Mouse (Mus musculus): ENCODE data around the gene Brip1. TPM values are rescaled to one million over a fixed set of nuclear protein-coding genes. Genes with fewer than 3 reads are reported as not detected.

Brip1 gene
- total RNA-seq, 2 experiments from 2014 or later = 0.30 to 0.75 TPM

- intact Hi-C loops (cut with DNase I) = no loop called here
Observed at GRCm38 (mm10) chr11:86117078-86117869, 83.7 kb downstream of the Brip1 start.

GRCm38 (mm10) chr11:86115955-86116354, 85.0 kb downstream of the Brip1 start:
- intact Hi-C loops (cut with DNase I) = no loop called here
- no peak for DNase-seq

More at GRCm38 (mm10) chr11:86117078-86117869, 83.7 kb downstream of the Brip1 start:
- DNase-seq = no peak

- intact Hi-C loops (cut with DNase I) = no loop called here
- no peak for DNase-seq
Observed at GRCm38 (mm10) chr11:86107276-86107675, 93.7 kb downstream of the Brip1 start.

- DNase-seq = no peak
- intact Hi-C loops (cut with DNase I) = no loop called here
Observed at GRCm38 (mm10) chr11:86106596-86106995, 94.4 kb downstream of the Brip1 start.

GRCm38 (mm10) chr11:86101191-86101590, 99.8 kb downstream of the Brip1 start:
- DNase-seq = no peak
- intact Hi-C loops (cut with DNase I) = no loop called here

- intact Hi-C loops (cut with DNase I) = no loop called here
- no peak for DNase-seq
Observed at GRCm38 (mm10) chr11:86099341-86099740, 101.7 kb downstream of the Brip1 start.

GRCm38 (mm10) chr11:86088815-86089214, 112.2 kb downstream of the Brip1 start:
- DNase-seq = no peak
- intact Hi-C loops (cut with DNase I) = no loop called here

- no peak for DNase-seq
- intact Hi-C loops (cut with DNase I) = no loop called here
Observed at GRCm38 (mm10) chr11:86084522-86084921, 116.5 kb downstream of the Brip1 start.

- no peak for DNase-seq
- intact Hi-C loops (cut with DNase I) = loop anchor here (5.0 kb wide), 1 partner anchor 94 kb away; no protein-coding TSS in a partner anchor
Observed at GRCm38 (mm10) chr11:86078025-86078424, 123.0 kb downstream of the Brip1 start.

GRCm38 (mm10) chr11:86076966-86077365, 124.0 kb downstream of the Brip1 start:
- intact Hi-C loops (cut with DNase I) = loop anchor here (5.0 kb wide), 1 partner anchor 95 kb away; no protein-coding TSS in a partner anchor
- no peak for DNase-seq

- intact Hi-C loops (cut with DNase I) = loop anchor here (5.0 kb wide), 1 partner anchor 96 kb away; no protein-coding TSS in a partner anchor
- DNase-seq = no peak
Observed at GRCm38 (mm10) chr11:86076403-86076802, 124.6 kb downstream of the Brip1 start.

- intact Hi-C loops (cut with DNase I) = loop anchor here (5.0 kb wide), 1 partner anchor 97 kb away; no protein-coding TSS in a partner anchor
- DNase-seq = no peak
Observed at GRCm38 (mm10) chr11:86075371-86075770, 125.6 kb downstream of the Brip1 start.

GRCm38 (mm10) chr11:86068651-86069050, 132.3 kb downstream of the Brip1 start:
- intact Hi-C loops (cut with DNase I) = loop anchor here (5.0 kb wide), 1 partner anchor 221 kb away; no protein-coding TSS in a partner anchor

GRCm38 (mm10) chr11:86067154-86067553, 133.8 kb downstream of the Brip1 start:
- intact Hi-C loops (cut with DNase I) = loop anchor here (5.0 kb wide), 1 partner anchor 220 kb away; no protein-coding TSS in a partner anchor
- DNase-seq = no peak

More at GRCm38 (mm10) chr11:86068651-86069050, 132.3 kb downstream of the Brip1 start:
- DNase-seq = no peak

- intact Hi-C loops (cut with DNase I) = loop anchor here (5.0 kb wide), 1 partner anchor 218 kb away; no protein-coding TSS in a partner anchor
- DNase-seq = no peak
Observed at GRCm38 (mm10) chr11:86064881-86065280, 136.1 kb downstream of the Brip1 start.

- DNase-seq = no peak
- intact Hi-C loops (cut with DNase I) = no loop called here
Observed at GRCm38 (mm10) chr11:86061243-86061642, 139.8 kb downstream of the Brip1 start.

GRCm38 (mm10) chr11:86059123-86059522, 141.9 kb downstream of the Brip1 start:
- no peak for DNase-seq

GRCm38 (mm10) chr11:86055806-86056205, 145.2 kb downstream of the Brip1 start:
- intact Hi-C loops (cut with DNase I) = no loop called here
- DNase-seq = no peak

More at GRCm38 (mm10) chr11:86059123-86059522, 141.9 kb downstream of the Brip1 start:
- intact Hi-C loops (cut with DNase I) = no loop called here

GRCm38 (mm10) chr11:86051383-86051782, 149.6 kb downstream of the Brip1 start:
- intact Hi-C loops (cut with DNase I) = no loop called here
- no peak for DNase-seq

- intact Hi-C loops (cut with DNase I) = no loop called here
- no peak for DNase-seq
Observed at GRCm38 (mm10) chr11:86050430-86051280, 150.3 kb downstream of the Brip1 start.

GRCm38 (mm10) chr11:86039994-86040393, 161.0 kb downstream of the Brip1 start:
- intact Hi-C loops (cut with DNase I) = no loop called here

More at GRCm38 (mm10) chr11:86039994-86040393, 161.0 kb downstream of the Brip1 start:
- no peak for DNase-seq

All from heart, postnatal 36 days (tissue).